Mouse (Mus musculus): Measurements from ENCODE around the gene Tmem179b. TPM values are rescaled to one million over a fixed set of nuclear protein-coding genes. Genes with fewer than 3 reads are reported as not detected.

Gene Tmem179b
- 50.0 and 55.2 TPM in 2 replicates for polyA plus RNA-seq (2016; fragmentation: Nextera tagmentation; extraction: Ambion mirVana)

DNA sequence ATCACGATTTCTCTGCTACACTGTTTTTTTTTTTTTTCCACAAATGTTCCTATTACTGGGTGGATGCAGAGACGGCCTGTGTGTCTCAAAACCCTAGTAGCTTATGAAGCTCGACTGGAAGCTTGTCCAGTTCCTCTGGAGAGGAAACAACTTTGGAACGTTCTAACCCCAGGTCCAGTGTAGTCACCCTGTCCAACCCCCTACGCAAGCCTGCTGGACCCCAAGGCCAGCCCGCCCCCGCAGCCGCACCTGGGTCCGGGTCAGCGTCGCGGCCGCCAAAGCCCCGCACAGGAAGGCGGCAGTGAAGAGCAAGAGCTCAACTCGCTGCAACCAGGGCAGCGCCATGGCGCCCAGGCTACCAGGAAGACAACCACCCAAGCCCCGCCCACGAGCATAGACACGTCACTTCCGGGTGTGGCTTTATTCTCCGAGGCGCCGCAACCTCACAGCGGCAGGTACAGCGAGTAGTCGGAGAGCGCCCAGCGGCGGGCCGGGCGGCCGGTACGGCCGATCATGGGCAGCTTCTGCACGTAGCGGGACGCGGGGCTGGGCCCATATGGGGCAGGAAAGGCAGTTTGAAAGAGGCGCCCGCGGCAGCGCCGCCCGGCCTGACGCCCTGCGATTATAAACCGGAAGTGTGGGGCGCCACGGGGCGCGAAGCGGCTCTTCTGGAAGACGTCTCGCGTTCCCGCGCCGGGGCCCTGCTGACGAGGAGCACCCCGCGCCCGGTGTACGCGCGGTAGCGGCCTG is at the start of gene Tmem179b:
Tmem179b (minus strand) TSS at position 382 of the 750 bp plus-strand sequence.
- Histone ChIP-seq H3K4me1 (peaks cover 49% of the 10 kb centered on the region), H3K36me3 (peaks cover 56% of the 10 kb centered on the region), H3K4me3 (peak within 1 kb of the TSS; percentile 89), H3K27ac (replicated peaks) (peak within 1 kb of the TSS; percentile 98), H3K9me3 (replicated peaks) (no peaks in the 10 kb centered on the region), H3K27me3 (ENCODE audit: low read depth, poor library complexity, severe bottlenecking) (no peaks in the 10 kb centered on the region)
- peak; percentile 97 for DNase-seq (ENCODE audit: low spot score)
- WGBS, result under 1% methylated on average over 68 of the region's 68 CpGs

DNA sequence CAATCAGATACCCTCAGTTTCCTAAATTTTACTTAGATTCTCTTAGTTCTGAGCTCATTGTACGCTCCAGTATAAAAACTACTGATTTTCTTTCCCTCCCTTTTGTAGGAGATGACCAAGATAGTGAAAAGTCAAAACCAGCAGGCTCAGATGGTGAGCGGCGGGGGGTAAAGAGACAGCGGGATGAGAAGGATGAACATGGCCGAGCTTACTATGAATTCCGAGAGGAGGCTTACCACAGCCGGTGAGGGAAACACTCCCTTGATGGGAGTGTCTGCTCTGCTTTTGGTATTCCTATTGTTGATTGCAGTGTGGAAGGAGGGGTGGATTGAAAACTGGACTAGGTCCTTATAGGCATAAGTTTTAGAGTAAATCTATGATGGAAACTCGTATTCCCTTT is 48.4 kb upstream of the Tmem179b start:
- no peaks in the 10 kb centered on the region for H3K9me3 ChIP-seq (replicated peaks)
- 79% methylated on average over 8 of the region's 8 CpGs for WGBS

DNA sequence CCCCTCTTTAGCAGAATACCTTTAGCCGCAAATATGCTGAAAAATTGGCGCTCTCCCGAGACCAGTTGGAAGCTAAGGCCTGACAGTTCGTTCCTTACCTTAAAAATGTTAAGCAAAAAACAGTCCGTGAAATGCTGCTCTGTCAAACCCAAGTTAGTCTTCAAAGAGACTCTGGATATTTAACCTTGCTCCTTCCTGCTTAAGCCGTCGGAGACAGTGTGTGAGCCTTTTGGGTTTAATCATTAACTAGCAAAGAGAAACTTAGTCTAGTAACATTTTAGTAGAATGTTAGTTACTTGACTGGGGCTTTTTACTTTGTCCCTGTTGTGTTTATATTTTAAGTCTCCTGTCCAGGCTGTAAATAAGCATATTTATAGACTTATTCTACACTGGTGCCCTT is 46.9 kb upstream of the Tmem179b start:
- 5% methylated on average over 7 of the region's 7 CpGs for WGBS
- Histone ChIP-seq H3K27ac (replicated peaks) (peak overlapping the region; percentile 98), H3K9me3 (replicated peaks) (no peaks in the 10 kb centered on the region), H3K36me3 (peaks cover 58% of the 10 kb centered on the region), H3K4me1 (peaks cover 46% of the 10 kb centered on the region), H3K4me3 (peak overlapping the region; percentile 100), H3K27me3 (ENCODE audit: low read depth, poor library complexity, severe bottlenecking) (no peaks in the 10 kb centered on the region)
- no peak for DNase-seq (ENCODE audit: low spot score)

More for the DNA sequence above, 48.4 kb upstream of the Tmem179b start:
- DNase-seq (ENCODE audit: low spot score), result no peak
- peaks cover 32% of the 10 kb centered on the region for H3K4me1 ChIP-seq
- H3K36me3 ChIP-seq, result peaks cover 62% of the 10 kb centered on the region
- no peaks in the 10 kb centered on the region for H3K27me3 ChIP-seq (ENCODE audit: low read depth, poor library complexity, severe bottlenecking)
- no peak overlapping the region for H3K27ac ChIP-seq (replicated peaks)
- H3K4me3 ChIP-seq, result peak overlapping the region; percentile 100

DNA sequence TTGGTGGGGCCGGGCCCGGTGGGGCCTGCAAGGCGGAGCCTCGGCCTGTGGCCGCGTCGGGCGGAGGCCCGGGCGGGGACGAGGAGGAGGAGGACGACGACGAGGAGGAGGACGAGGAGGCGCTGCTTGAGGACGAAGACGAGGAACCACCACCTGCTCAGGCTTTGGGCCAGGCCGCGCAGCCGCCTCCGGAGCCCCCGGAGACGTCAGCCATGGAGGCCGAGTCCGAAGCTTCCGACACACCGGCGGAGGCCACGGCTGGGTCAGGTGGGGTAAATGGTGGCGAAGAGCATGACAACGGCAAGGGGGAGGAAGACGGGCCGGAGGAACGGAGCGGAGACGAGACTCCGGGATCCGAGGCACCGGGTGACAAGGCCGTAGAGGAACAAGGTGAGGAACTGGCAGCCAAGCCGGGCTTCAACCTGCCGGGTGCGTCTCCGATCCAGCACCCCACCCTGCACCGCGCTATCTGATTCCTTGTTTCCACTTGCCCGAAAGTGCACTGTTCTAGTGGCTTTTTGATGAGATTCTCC is 46.2 kb upstream of the Tmem179b start:
- Histone ChIP-seq H3K27me3 (ENCODE audit: low read depth, poor library complexity, severe bottlenecking) (no peaks in the 10 kb centered on the region), H3K4me1 (peaks cover 46% of the 10 kb centered on the region), H3K4me3 (peak overlapping the region; percentile 100), H3K9me3 (replicated peaks) (no peaks in the 10 kb centered on the region), H3K27ac (replicated peaks) (peak overlapping the region; percentile 98), H3K36me3 (peaks cover 58% of the 10 kb centered on the region)
- under 1% methylated on average over 48 of the region's 48 CpGs for WGBS
- no peak for DNase-seq (ENCODE audit: low spot score)

DNA sequence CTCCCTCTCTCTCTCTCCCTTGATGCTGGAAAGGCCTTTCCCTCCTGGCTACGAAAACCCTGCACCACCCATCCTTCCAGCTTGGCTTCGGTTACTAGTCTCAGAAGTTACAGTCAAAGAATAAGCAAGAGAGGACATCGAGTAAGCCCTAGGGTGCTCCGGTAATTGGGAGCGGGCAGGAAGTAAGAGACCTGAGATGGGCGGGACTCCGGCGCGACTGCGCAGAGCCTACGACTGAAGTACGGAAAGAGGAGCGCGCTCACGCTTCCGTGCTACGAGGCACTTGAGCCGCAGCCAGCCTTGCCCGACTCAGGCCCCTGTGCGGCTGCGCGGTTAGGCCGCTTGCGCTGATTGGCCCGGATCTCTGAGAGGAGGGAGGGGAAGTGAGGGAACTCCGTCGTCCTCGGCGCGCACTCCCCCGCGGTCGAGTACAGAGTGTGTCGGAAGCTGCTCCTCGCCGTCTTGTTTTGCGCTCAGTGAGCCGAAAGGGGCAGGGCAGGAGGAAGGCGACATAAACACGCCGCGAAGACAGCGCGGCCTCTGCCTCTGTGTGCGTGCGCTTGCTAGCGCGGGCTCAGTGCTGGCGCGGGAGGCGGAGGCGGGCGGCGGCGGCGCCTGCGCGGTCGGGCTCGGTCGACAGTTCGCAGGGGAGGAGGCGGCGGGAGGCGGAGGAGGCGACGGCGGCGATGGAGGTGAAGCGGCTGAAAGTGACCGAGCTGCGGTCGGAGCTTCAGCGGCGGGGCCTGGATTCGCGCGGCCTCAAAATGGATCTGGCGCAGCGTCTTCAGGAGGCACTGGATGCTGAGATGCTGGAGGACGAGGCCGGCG is 45.5 kb upstream of the Tmem179b start, which contains the start of gene Hnrnpul2:
Hnrnpul2 (plus strand) TSS at position 415 of the 828 bp plus-strand sequence.
- Histone ChIP-seq H3K36me3 (peaks cover 58% of the 10 kb centered on the region), H3K4me3 (peak within 1 kb of the TSS; percentile 100), H3K27ac (replicated peaks) (peak within 1 kb of the TSS; percentile 98), H3K27me3 (ENCODE audit: low read depth, poor library complexity, severe bottlenecking) (no peaks in the 10 kb centered on the region), H3K4me1 (peaks cover 46% of the 10 kb centered on the region), H3K9me3 (replicated peaks) (no peaks in the 10 kb centered on the region)
- DNase-seq (ENCODE audit: low spot score), result peak; percentile 97
- under 1% methylated on average over 83 of the region's 83 CpGs for WGBS

DNA sequence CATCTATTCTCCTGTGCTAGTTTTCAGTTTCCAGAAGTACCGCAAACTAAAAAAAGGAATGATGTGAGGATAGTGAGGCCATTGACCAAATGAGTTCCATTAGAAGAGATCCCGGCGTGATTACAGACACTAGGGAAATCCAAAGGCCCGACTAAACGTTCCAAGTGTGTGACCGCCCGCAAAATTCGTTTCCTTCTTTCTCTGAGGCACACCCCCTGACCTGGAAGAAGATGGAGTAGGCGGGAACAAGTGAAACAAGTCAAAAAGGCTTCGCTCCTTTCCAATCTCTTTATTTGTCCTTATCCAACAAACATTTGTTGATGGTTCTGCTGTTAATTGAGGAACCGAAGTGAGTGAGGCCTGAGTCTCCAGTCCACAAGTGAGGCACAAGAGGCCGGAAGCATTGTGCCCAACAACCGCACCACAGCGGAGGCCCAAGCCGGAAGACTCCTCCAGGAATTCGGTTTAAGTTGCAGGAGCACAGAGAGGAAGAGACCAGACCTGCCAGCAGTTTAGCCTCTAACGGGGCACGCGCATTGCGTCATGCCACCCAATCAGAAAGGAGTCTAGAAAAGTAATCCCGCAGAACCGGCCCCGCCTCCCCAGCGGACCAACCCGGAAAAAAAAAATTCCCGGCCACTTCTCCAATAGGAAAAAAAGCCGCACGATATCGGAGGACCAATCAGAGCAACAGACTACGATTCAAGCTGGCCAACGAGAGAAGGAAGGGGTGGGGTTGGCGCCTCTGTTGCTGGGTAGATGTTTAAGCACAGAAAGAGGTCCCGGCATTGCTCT is 44.7 kb upstream of the Tmem179b start, which contains the start of gene Ttc9c:
Ttc9c (minus strand) TSS at position 533 of the 795 bp plus-strand sequence.
- H3K4me1 ChIP-seq, result peaks cover 46% of the 10 kb centered on the region
- peak; percentile 97 for DNase-seq (ENCODE audit: low spot score)
- H3K36me3 ChIP-seq, result peaks cover 58% of the 10 kb centered on the region
- H3K27me3 ChIP-seq (ENCODE audit: low read depth, poor library complexity, severe bottlenecking), result no peaks in the 10 kb centered on the region
- peak within 1 kb of the TSS; percentile 98 for H3K27ac ChIP-seq (replicated peaks)
- peak within 1 kb of the TSS; percentile 100 for H3K4me3 ChIP-seq
- WGBS, result under 1% methylated on average over 33 of the region's 33 CpGs
- no peaks in the 10 kb centered on the region for H3K9me3 ChIP-seq (replicated peaks)

DNA sequence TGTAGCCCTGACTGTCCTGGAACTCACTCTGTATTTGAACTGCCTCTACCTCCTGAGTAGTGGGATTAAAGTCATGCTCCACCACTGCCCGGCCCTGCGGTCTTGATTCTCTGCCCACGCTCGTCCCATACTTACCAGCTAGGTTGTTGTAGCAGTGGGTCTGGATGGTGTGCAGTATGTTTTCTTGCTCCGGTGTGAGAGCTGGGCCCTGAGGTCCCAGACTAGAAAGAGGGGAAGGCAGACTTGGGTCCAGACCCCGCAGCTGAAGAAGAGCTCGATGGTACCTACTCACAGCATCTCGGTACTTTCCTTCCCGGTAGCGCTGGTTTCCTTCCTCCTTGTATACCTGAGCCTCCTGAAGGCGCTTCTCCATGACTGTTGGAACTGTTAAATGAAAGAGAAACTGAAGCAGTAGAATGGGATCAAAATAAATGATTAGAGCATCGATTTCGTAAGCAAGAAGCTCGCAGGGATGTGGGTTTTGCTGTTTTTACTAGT is 44.1 kb upstream of the Tmem179b start:
- Histone ChIP-seq H3K27me3 (ENCODE audit: low read depth, poor library complexity, severe bottlenecking) (no peaks in the 10 kb centered on the region), H3K4me1 (peaks cover 45% of the 10 kb centered on the region), H3K4me3 (peak overlapping the region; percentile 100), H3K36me3 (peaks cover 58% of the 10 kb centered on the region), H3K9me3 (replicated peaks) (no peaks in the 10 kb centered on the region), H3K27ac (replicated peaks) (peak overlapping the region; percentile 98)
- 38% methylated on average over 14 of the region's 14 CpGs for WGBS
- DNase-seq (ENCODE audit: low spot score), result no peak

DNA sequence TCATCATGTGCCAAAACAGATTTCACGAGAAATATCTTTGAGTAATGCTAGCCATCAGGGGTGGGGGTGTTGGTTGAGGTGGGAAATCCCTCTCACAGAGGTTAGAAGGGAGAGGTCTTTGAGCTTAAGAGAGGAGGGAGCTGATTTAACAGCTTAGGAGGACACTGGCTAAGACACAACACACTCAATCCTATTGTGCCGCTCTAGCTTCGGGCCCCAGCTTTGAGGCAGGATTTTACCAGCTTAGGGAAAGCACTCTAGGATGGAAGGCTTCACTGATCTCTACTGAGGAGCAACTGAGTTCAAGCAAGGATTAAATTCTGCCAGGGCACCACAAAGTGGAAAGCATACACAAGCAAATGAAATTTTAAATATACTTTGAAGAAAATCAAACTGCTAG is 42.7 kb upstream of the Tmem179b start:
- peak overlapping the region; percentile 100 for H3K4me3 ChIP-seq
- WGBS, result 49% methylated on average over 3 of the region's 3 CpGs
- no peak for DNase-seq (ENCODE audit: low spot score)

DNA sequence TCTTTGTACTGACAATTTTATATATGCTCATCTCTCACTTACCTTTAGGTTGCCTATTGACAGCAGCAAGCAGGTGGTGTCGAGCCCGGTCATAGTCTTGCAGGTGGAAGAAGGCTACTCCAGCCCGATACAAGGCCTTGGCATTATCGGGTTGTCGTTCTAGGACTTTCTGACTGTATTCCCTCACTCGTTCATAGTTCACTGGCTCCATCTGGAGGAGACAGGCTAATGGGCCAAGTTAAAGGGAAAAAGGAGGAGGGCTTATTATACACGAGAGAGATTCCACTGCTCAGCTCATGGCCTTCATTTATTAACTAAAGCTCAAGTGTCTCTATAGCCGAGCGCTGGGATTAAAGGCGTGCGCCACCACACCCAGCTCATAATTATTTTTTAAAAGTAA is 41.5 kb upstream of the Tmem179b start:
- 87% methylated on average over 11 of the region's 11 CpGs for WGBS
- Histone ChIP-seq H3K9me3 (replicated peaks) (no peaks in the 10 kb centered on the region), H3K4me3 (no peak overlapping the region), H3K27me3 (ENCODE audit: low read depth, poor library complexity, severe bottlenecking) (no peaks in the 10 kb centered on the region), H3K27ac (replicated peaks) (no peak overlapping the region), H3K36me3 (peaks cover 66% of the 10 kb centered on the region), H3K4me1 (peaks cover 22% of the 10 kb centered on the region)
- DNase-seq (ENCODE audit: low spot score), result no peak

More for the DNA sequence above, 42.7 kb upstream of the Tmem179b start:
- no peaks in the 10 kb centered on the region for H3K27me3 ChIP-seq (ENCODE audit: low read depth, poor library complexity, severe bottlenecking)
- H3K36me3 ChIP-seq, result peaks cover 58% of the 10 kb centered on the region
- H3K27ac ChIP-seq (replicated peaks), result no peak overlapping the region
- no peaks in the 10 kb centered on the region for H3K9me3 ChIP-seq (replicated peaks)
- H3K4me1 ChIP-seq, result peaks cover 31% of the 10 kb centered on the region

DNA sequence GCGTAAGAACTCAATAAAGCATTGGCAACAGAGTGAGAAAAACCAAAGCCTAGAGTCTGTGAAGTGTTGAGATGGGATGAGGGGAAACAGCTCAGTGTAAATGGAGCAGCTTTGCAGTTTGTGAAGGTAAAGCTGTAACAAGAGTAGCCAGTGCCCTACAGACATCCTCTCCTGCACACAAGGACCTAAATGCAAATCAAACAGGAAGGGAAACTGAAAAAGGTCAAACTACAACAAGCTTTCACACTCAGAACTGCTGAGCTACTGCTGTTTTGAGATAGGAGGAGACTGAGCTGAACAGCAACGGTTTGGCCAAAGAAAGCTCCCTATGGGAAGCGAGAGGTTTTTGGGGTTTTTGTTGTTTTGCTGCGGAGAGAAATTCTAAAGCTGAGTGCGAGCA is 32.5 kb upstream of the Tmem179b start:
- Histone ChIP-seq H3K27me3 (ENCODE audit: low read depth, poor library complexity, severe bottlenecking) (no peaks in the 10 kb centered on the region), H3K36me3 (peaks cover 85% of the 10 kb centered on the region), H3K4me3 (no peak overlapping the region), H3K27ac (replicated peaks) (no peak overlapping the region), H3K4me1 (peaks cover 18% of the 10 kb centered on the region), H3K9me3 (replicated peaks) (no peaks in the 10 kb centered on the region)
- no peak for DNase-seq (ENCODE audit: low spot score)
- 93% methylated on average over 5 of the region's 5 CpGs for WGBS

DNA sequence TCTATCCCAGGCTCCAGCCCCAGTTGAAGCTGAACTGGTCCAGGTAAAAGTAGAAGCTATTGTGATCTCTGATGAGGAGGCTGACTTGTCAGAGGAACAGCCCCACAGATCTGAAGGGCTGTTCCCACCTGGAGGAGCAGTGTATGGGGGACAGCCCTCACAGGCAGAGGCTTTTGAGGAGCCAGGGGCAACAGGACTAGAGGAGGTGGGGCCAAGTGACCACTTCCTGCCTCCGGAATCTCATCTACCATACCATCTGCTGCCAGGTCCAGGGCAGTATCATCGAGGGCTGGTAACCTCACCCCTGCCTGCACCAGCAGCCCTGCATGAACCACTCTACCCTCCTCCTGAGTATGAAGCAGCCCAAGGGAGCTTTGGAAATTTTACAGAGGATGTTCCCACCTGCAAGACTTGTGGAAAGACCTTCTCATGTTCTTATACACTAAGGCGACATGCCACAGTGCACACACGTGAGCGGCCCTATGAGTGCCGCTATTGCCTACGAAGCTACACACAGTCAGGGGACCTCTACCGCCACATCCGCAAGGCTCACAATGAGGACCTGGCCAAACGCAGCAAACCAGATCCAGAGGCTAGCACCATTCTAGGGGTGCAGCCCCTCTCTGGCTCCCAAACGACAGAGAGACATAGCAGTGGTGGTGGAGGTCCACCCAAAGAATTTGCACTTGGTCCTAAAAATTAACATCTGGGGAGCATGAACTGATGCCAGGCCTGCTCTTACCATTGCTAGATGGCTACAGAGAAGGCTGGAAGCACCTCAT is 29.8 kb upstream of the Tmem179b start:
- Histone ChIP-seq H3K4me3 (peak overlapping the region; percentile 5; the same call in 1 of the 2 replicates), H3K4me1 (peaks cover 22% of the 10 kb centered on the region), H3K9me3 (replicated peaks) (no peaks in the 10 kb centered on the region), H3K27me3 (ENCODE audit: low read depth, poor library complexity, severe bottlenecking) (no peaks in the 10 kb centered on the region), H3K36me3 (peaks cover 58% of the 10 kb centered on the region), H3K27ac (replicated peaks) (no peak overlapping the region)
- no peak for DNase-seq (ENCODE audit: low spot score)
- 89% methylated on average over 11 of the region's 11 CpGs for WGBS

Measured in midbrain, embryonic 10.5 days (tissue).